Mouse (Mus musculus) liver, adult 2 months (tissue): Measurements from ENCODE around the gene Mllt6. TPM values are rescaled to one million over a fixed set of nuclear protein-coding genes. Genes with fewer than 3 reads are reported as not detected.
A peak's percentile ranks its signal among the peaks of the same experiment; 100 is the strongest.
"Not testable (repeated sequence)": the region's sequence is repeated elsewhere in the genome, so short reads cannot be mapped to it uniquely, and the experiment has no call there.

Experiments used
- DNase-seq: peaks from one replicate; pipeline ENCODE4 v3.0.0-alpha.2; 2011; ENCODE audit warnings: low read depth, low spot score; ENCODE audit errors: extremely low read depth
- H3K27ac ChIP-seq: fragments of 200-500 bp; replicated peaks from 2 replicates; pipeline ENCODE4 v1.5.1; 2012; ENCODE audit warnings: low read depth, mild to moderate bottlenecking, control low read depth, inconsistent platforms, low read length; ENCODE audit not compliant: insufficient read depth
- H3K27me3 ChIP-seq: fragments of 200-500 bp; 2 replicates; pipeline ENCODE4 v1.6.1; 2012; ENCODE audit warnings: mild to moderate bottlenecking, moderate library complexity, low read length, inconsistent platforms; ENCODE audit not compliant: control insufficient read depth, insufficient read depth
- H3K36me3 ChIP-seq: fragments of 200-500 bp; 2 replicates; pipeline ENCODE4 v1.6.1; 2012; ENCODE audit warnings: low read length, inconsistent platforms; ENCODE audit not compliant: control insufficient read depth, insufficient read depth
- H3K4me1 ChIP-seq: fragments of 200-500 bp; 2 replicates; pipeline ENCODE4 v1.6.1; 2011; ENCODE audit warnings: low read length; ENCODE audit not compliant: control insufficient read depth, insufficient read depth
- H3K4me3 ChIP-seq: fragments of 200-500 bp; 2 replicates; pipeline ENCODE4 v1.5.1; 2011; ENCODE audit warnings: low read depth, mild to moderate bottlenecking, control low read depth, low read length, moderate library complexity; ENCODE audit not compliant: insufficient read depth
- H3K79me2 ChIP-seq: fragments of 200-500 bp; 2 replicates; pipeline ENCODE4 v1.6.1; 2012; ENCODE audit warnings: inconsistent platforms, mild to moderate bottlenecking, low read length, moderate library complexity; ENCODE audit not compliant: control insufficient read depth, insufficient read depth
- H3K9ac ChIP-seq: fragments of 200-500 bp; 2 replicates; pipeline ENCODE4 v1.6.1; 2012; ENCODE audit warnings: low read depth, mild to moderate bottlenecking, control low read depth, inconsistent platforms, low read length
- CTCF ChIP-seq: fragments of 200-500 bp; IDR thresholded peaks from 2 replicates; pipeline ENCODE4 v1.5.1; 2011; ENCODE audit warnings: low read depth, low read length, control low read depth
- POLR2A ChIP-seq: fragments of 200-500 bp; IDR thresholded peaks from 2 replicates; pipeline ENCODE4 v1.6.1; 2011; ENCODE audit warnings: low read length, control low read depth; ENCODE audit not compliant: insufficient read depth; ENCODE audit errors: extremely low read depth
- WGBS: fragments of 180-500 bp; shearing (Covaris S2); methylation state at CpG from one replicate; pipeline ENCODE4 v1.1.7; 2018; 5-methylcytosine and 5-hydroxymethylcytosine counted together
- polyA plus RNA-seq: library from polyadenylated mRNA; depleted of rRNA; stranded (reverse); fragments of >200 nt; gene quantifications from 2 replicates; pipeline ENCODE4 v1.2.3, GENCODE M21; 2012
- total RNA-seq: library from RNA; depleted of rRNA; stranded (reverse); fragments of >200 nt; gene quantifications from 2 replicates; pipeline ENCODE4 v1.2.3, GENCODE M21; 2014

Gene Mllt6
- total and polyA plus RNA-seq, 2 experiments, result 3.8 to 11.2 TPM

- H3K27me3 ChIP-seq, result no peaks in the 10 kb centered on the region
These were observed 37.7 kb downstream of the Mllt6 start for GRCm38 (mm10) chr11:97700746-97701580.

GRCm38 (mm10) chr11:97701581-97702392 is 38.6 kb downstream of the Mllt6 start:
- peaks cover 9% of the 10 kb centered on the region for H3K4me1 ChIP-seq
- peaks cover 12% of the 10 kb centered on the region; the same call in 1 of the 2 replicates for H3K79me2 ChIP-seq
- TF ChIP-seq POLR2A (no peak), CTCF (no peak)
- DNase-seq, result no peak
- WGBS, result 50% methylated on average over 15 of the region's 15 CpGs
- H3K9ac ChIP-seq, result no peak overlapping the region
- no peak overlapping the region for H3K4me3 ChIP-seq
- H3K36me3 ChIP-seq, result no peaks in the 10 kb centered on the region; the same call in 1 of the 2 replicates
- no peaks in the 10 kb centered on the region for H3K27me3 ChIP-seq
- H3K27ac ChIP-seq, result no peak overlapping the region

More at GRCm38 (mm10) chr11:97700746-97701580, 37.7 kb downstream of the Mllt6 start:
- Histone ChIP-seq H3K4me1 (peaks cover 9% of the 10 kb centered on the region), H3K79me2 (peaks cover 12% of the 10 kb centered on the region; the same call in 1 of the 2 replicates), H3K36me3 (no peaks in the 10 kb centered on the region; the same call in 1 of the 2 replicates), H3K4me3 (peak overlapping the region; percentile 76), H3K27ac (peak overlapping the region; percentile 69), H3K9ac (peak overlapping the region; percentile 86)
- TF ChIP-seq POLR2A, result 0 out of 2 replicates have a peak, but pooled peaks have one; percentile 31
- no peak for TF ChIP-seq CTCF
- peak; percentile 30 for DNase-seq
- 24% methylated on average over 30 of the region's 30 CpGs for WGBS

GRCm38 (mm10) chr11:97702393-97702745 is 39.2 kb downstream of the Mllt6 start:
- Histone ChIP-seq H3K27ac (peak overlapping the region; percentile 43), H3K36me3 (peaks cover 6% of the 10 kb centered on the region), H3K9ac (peak overlapping the region; percentile 73), H3K4me1 (peaks cover 9% of the 10 kb centered on the region), H3K4me3 (peak overlapping the region; percentile 72), H3K79me2 (peaks cover 12% of the 10 kb centered on the region; the same call in 1 of the 2 replicates), H3K27me3 (no peaks in the 10 kb centered on the region)
- under 1% methylated on average over 24 of the region's 24 CpGs for WGBS
- TF ChIP-seq CTCF (no peak), POLR2A (no peak)
- DNase-seq, result peak; percentile 76

- no peaks in the 10 kb centered on the region for H3K27me3 ChIP-seq
- under 1% methylated on average over 35 of the region's 35 CpGs for WGBS
- H3K36me3 ChIP-seq, result peaks cover 10% of the 10 kb centered on the region
- H3K79me2 ChIP-seq, result peaks cover 12% of the 10 kb centered on the region; the same call in 1 of the 2 replicates
- peaks cover 9% of the 10 kb centered on the region for H3K4me1 ChIP-seq
- TF ChIP-seq POLR2A (peak; percentile 74), CTCF (no peak)
- peak; percentile 100 for DNase-seq
- H3K9ac ChIP-seq, result peak within 1 kb of the TSS; percentile 78
- H3K27ac ChIP-seq, result peak within 1 kb of the TSS; percentile 43
- H3K4me3 ChIP-seq, result peak within 1 kb of the TSS; percentile 74
These were observed 40.0 kb downstream of the Mllt6 start, which contains the start of gene Psmb3 for GRCm38 (mm10) chr11:97703039-97703826. TSS of gene Psmb3 (plus strand) at chr11:97703399.

- peaks cover 16% of the 10 kb centered on the region for H3K36me3 ChIP-seq
These were observed 46.9 kb downstream of the Mllt6 start for GRCm38 (mm10) chr11:97710067-97710466.

More at GRCm38 (mm10) chr11:97710067-97710466, 46.9 kb downstream of the Mllt6 start:
- H3K79me2 ChIP-seq, H3K9ac ChIP-seq, H3K27ac ChIP-seq, H3K27me3 ChIP-seq, H3K4me3 ChIP-seq, DNase-seq: not testable (repeated sequence)
- 78% methylated on average over 2 of the region's 2 CpGs for WGBS
- H3K4me1 ChIP-seq, result peaks cover 11% of the 10 kb centered on the region
